Mouse (Mus musculus): ENCODE measurements around the gene Ch25h.

- TF ChIP-seq CTCF (IDR thresholded peaks at IDR 0.05; ENCODE audit: low read depth, low read length): no peak
- TF ChIP-seq POLR2A (IDR thresholded peaks at IDR 0.05; ENCODE audit: borderline replicate concordance, low read depth, low read length): no peak
These were observed 29.5 kb downstream of the Ch25h start for GRCm38 (mm10) chr19:34445410-34446012.

Measured in bone marrow macrophage, adult 2 months (primary cell).